Mouse (Mus musculus) midbrain, embryonic 13.5 days (tissue): ENCODE results near the gene Hlx. TPM values are rescaled to one million over a fixed set of nuclear protein-coding genes. Genes with fewer than 3 reads are reported as not detected.

Experiments
- ATAC-seq: fragments of 200-750 bp; cut with Nextera tagmentation; 2 replicates; pipeline ENCODE4 v1.8.0; 2017; ENCODE audit warnings: mild to moderate bottlenecking, moderate TSS enrichment, moderate library complexity
- H3K27ac ChIP-seq: fragments of 300-500 bp; sonication (generic); 2 replicates; pipeline ENCODE4 v1.5.1; 2015; ENCODE audit warnings: inconsistent platforms, mild to moderate bottlenecking, moderate library complexity
- H3K27me3 ChIP-seq: fragments of 300-500 bp; sonication (generic); 2 replicates; pipeline ENCODE4 v1.6.1; 2015; ENCODE audit warnings: mild to moderate bottlenecking, inconsistent platforms
- H3K36me3 ChIP-seq: fragments of 300-500 bp; sonication (generic); 2 replicates; pipeline ENCODE4 v1.6.1; 2015; ENCODE audit warnings: mild to moderate bottlenecking, inconsistent platforms
- H3K4me1 ChIP-seq: fragments of 300-500 bp; sonication (generic); replicated peaks from 2 replicates; pipeline ENCODE4 v1.6.1; 2015; ENCODE audit warnings: inconsistent platforms
- H3K4me2 ChIP-seq: fragments of 300-500 bp; sonication (generic); replicated peaks from 2 replicates; pipeline ENCODE4 v1.6.1; 2015; ENCODE audit warnings: moderate library complexity, mild to moderate bottlenecking, inconsistent platforms
- H3K4me3 ChIP-seq: fragments of 300-500 bp; sonication (generic); replicated peaks from 2 replicates; pipeline ENCODE4 v1.5.1; 2015; ENCODE audit warnings: mild to moderate bottlenecking, inconsistent platforms
- H3K9ac ChIP-seq: fragments of 300-500 bp; sonication (generic); replicated peaks from 2 replicates; pipeline ENCODE4 v1.6.1; 2015; ENCODE audit warnings: mild to moderate bottlenecking, inconsistent platforms
- H3K9me3 ChIP-seq: fragments of 300-500 bp; sonication (generic); 2 replicates; pipeline ENCODE4 v1.6.1; 2016; ENCODE audit warnings: mild to moderate bottlenecking, inconsistent platforms
- WGBS: fragments of 180-500 bp; shearing (Covaris S2); methylation state at CpG from one replicate; pipeline ENCODE4 v1.1.7; 2015; 5-methylcytosine and 5-hydroxymethylcytosine counted together
- polyA plus RNA-seq: library from polyadenylated mRNA; unstranded; fragments of >200 nt; fragmentation: Nextera tagmentation; extraction: Ambion mirVana; gene quantifications from 2 replicates; pipeline ENCODE4 v1.2.1, GENCODE M21; 2015

Gene Hlx
- polyA plus RNA-seq, 1 experiment from 2014 or later: 1.4 TPM

GRCm38 (mm10) chr1:184718261-184719120, 13.9 kb downstream of the Hlx start:
- 0 out of 2 replicates have a peak overlapping the region, but pooled peaks have one; percentile 12 for H3K4me3 ChIP-seq
- H3K9me3 ChIP-seq: no peaks in the 10 kb centered on the region
- 0 out of 2 replicates have a peak overlapping the region, but pooled peaks have one; percentile 11 for H3K4me2 ChIP-seq
- peaks cover 100% of the 10 kb centered on the region for H3K27me3 ChIP-seq
- ATAC-seq: no peak
- under 1% methylated on average over 41 of the region's 41 CpGs for WGBS
- H3K9ac ChIP-seq: no peak overlapping the region
- H3K4me1 ChIP-seq: no peaks in the 10 kb centered on the region
- H3K36me3 ChIP-seq: no peaks in the 10 kb centered on the region
- no peak overlapping the region for H3K27ac ChIP-seq

GRCm38 (mm10) chr1:184717691-184718200, 14.7 kb downstream of the Hlx start:
- WGBS: 1% methylated on average over 12 of the region's 12 CpGs
- H3K4me2 ChIP-seq: no peak overlapping the region

GRCm38 (mm10) chr1:184717016-184717568, 15.3 kb downstream of the Hlx start:
- ATAC-seq: no peak
- Histone ChIP-seq H3K9me3 (no peaks in the 10 kb centered on the region), H3K4me3 (no peak overlapping the region), H3K27me3 (peaks cover 99% of the 10 kb centered on the region), H3K27ac (no peak overlapping the region), H3K4me2 (no peak overlapping the region), H3K9ac (no peak overlapping the region), H3K4me1 (no peaks in the 10 kb centered on the region), H3K36me3 (no peaks in the 10 kb centered on the region)
- WGBS: under 1% methylated on average over 18 of the region's 18 CpGs

More at GRCm38 (mm10) chr1:184717691-184718200, 14.7 kb downstream of the Hlx start:
- no peak overlapping the region for H3K27ac ChIP-seq
- peaks cover 100% of the 10 kb centered on the region for H3K27me3 ChIP-seq
- ATAC-seq: no peak
- no peaks in the 10 kb centered on the region for H3K9me3 ChIP-seq
- no peak overlapping the region for H3K9ac ChIP-seq
- no peaks in the 10 kb centered on the region for H3K36me3 ChIP-seq
- H3K4me1 ChIP-seq: no peaks in the 10 kb centered on the region
- H3K4me3 ChIP-seq: no peak overlapping the region

GRCm38 (mm10) chr1:184716117-184716516, 16.3 kb downstream of the Hlx start:
- Histone ChIP-seq H3K4me1 (no peaks in the 10 kb centered on the region), H3K4me2 (no peak overlapping the region), H3K9me3 (no peaks in the 10 kb centered on the region), H3K4me3 (no peak overlapping the region), H3K9ac (no peak overlapping the region), H3K27me3 (peaks cover 94% of the 10 kb centered on the region), H3K36me3 (no peaks in the 10 kb centered on the region), H3K27ac (no peak overlapping the region)
- under 1% methylated on average over 6 of the region's 6 CpGs for WGBS
- no peak for ATAC-seq

- Histone ChIP-seq H3K9ac (no peak overlapping the region), H3K9me3 (no peaks in the 10 kb centered on the region), H3K27ac (no peak overlapping the region), H3K27me3 (peaks cover 90% of the 10 kb centered on the region), H3K4me2 (no peak overlapping the region), H3K36me3 (no peaks in the 10 kb centered on the region), H3K4me1 (no peaks in the 10 kb centered on the region), H3K4me3 (no peak overlapping the region)
- ATAC-seq: no peak
- 28% methylated on average over 6 of the region's 6 CpGs for WGBS
Measured at GRCm38 (mm10) chr1:184715693-184716092, 16.7 kb downstream of the Hlx start.

- no peak overlapping the region for H3K4me2 ChIP-seq
- WGBS: 27% methylated on average over 3 of the region's 3 CpGs
Measured at GRCm38 (mm10) chr1:184714515-184714914, 17.9 kb downstream of the Hlx start.

GRCm38 (mm10) chr1:184713716-184714115, 18.7 kb downstream of the Hlx start:
- peaks cover 80% of the 10 kb centered on the region for H3K27me3 ChIP-seq

More at GRCm38 (mm10) chr1:184714515-184714914, 17.9 kb downstream of the Hlx start:
- no peak overlapping the region for H3K9ac ChIP-seq
- no peak for ATAC-seq
- H3K36me3 ChIP-seq: no peaks in the 10 kb centered on the region
- no peaks in the 10 kb centered on the region for H3K9me3 ChIP-seq
- no peak overlapping the region for H3K4me3 ChIP-seq
- no peaks in the 10 kb centered on the region for H3K4me1 ChIP-seq
- peaks cover 81% of the 10 kb centered on the region for H3K27me3 ChIP-seq
- no peak overlapping the region for H3K27ac ChIP-seq

GRCm38 (mm10) chr1:184707532-184708248, 24.7 kb downstream of the Hlx start:
- 81% methylated on average over 4 of the region's 4 CpGs for WGBS
- Histone ChIP-seq H3K4me3 (no peak overlapping the region), H3K27me3 (peaks cover 20% of the 10 kb centered on the region), H3K36me3 (no peaks in the 10 kb centered on the region), H3K4me1 (no peaks in the 10 kb centered on the region), H3K4me2 (no peak overlapping the region), H3K9ac (no peak overlapping the region), H3K9me3 (no peaks in the 10 kb centered on the region), H3K27ac (no peak overlapping the region)
- ATAC-seq: no peak

More at GRCm38 (mm10) chr1:184713716-184714115, 18.7 kb downstream of the Hlx start:
- Histone ChIP-seq H3K27ac (no peak overlapping the region), H3K9me3 (no peaks in the 10 kb centered on the region), H3K4me1 (no peaks in the 10 kb centered on the region), H3K9ac (no peak overlapping the region), H3K4me2 (no peak overlapping the region), H3K36me3 (no peaks in the 10 kb centered on the region), H3K4me3 (no peak overlapping the region)
- no peak for ATAC-seq
- 76% methylated on average over 5 of the region's 5 CpGs for WGBS

- H3K4me1 ChIP-seq: no peaks in the 10 kb centered on the region
- no peak for ATAC-seq
- H3K4me3 ChIP-seq: no peak overlapping the region
- H3K27ac ChIP-seq: no peak overlapping the region
- H3K27me3 ChIP-seq: peaks cover 7% of the 10 kb centered on the region; the same call in 1 of the 2 replicates
- no peak overlapping the region for H3K9ac ChIP-seq
- H3K4me2 ChIP-seq: no peak overlapping the region
- H3K36me3 ChIP-seq: no peaks in the 10 kb centered on the region
- 39% methylated on average over 3 of the region's 3 CpGs for WGBS
- no peaks in the 10 kb centered on the region for H3K9me3 ChIP-seq
Measured at GRCm38 (mm10) chr1:184704901-184705300, 27.5 kb downstream of the Hlx start.

GRCm38 (mm10) chr1:184699295-184699694, 33.1 kb downstream of the Hlx start:
- peaks cover 4% of the 10 kb centered on the region; the same call in 1 of the 2 replicates for H3K9me3 ChIP-seq
- H3K27me3 ChIP-seq: no peaks in the 10 kb centered on the region
- no peaks in the 10 kb centered on the region for H3K36me3 ChIP-seq
- no peak overlapping the region for H3K4me2 ChIP-seq
- H3K27ac ChIP-seq: no peak overlapping the region
- WGBS: 90% methylated on average over 1 of the region's 1 CpGs
- ATAC-seq: no peak
- no peak overlapping the region for H3K4me3 ChIP-seq
- no peak overlapping the region for H3K9ac ChIP-seq
- H3K4me1 ChIP-seq: no peaks in the 10 kb centered on the region

GRCm38 (mm10) chr1:184695451-184695850, 37.0 kb downstream of the Hlx start:
- Histone ChIP-seq H3K4me3 (no peak overlapping the region), H3K9me3 (peaks cover 4% of the 10 kb centered on the region; the same call in 1 of the 2 replicates), H3K27me3 (no peaks in the 10 kb centered on the region), H3K4me1 (no peaks in the 10 kb centered on the region), H3K36me3 (no peaks in the 10 kb centered on the region), H3K4me2 (no peak overlapping the region), H3K27ac (no peak overlapping the region), H3K9ac (no peak overlapping the region)
- 86% methylated on average over 2 of the region's 2 CpGs for WGBS
- ATAC-seq: no peak
